Mouse (Mus musculus) T-helper 17 cell (primary cell): ENCODE results near the gene Vps45.

Source experiments
- in situ Hi-C, 2 experiments: fragments of 300-600 bp; cut with MboI, MseI; formaldehyde crosslinking; loops; 1 replicate in 1 of 2; 2 replicates in 1 of 2; pipeline ENCODE4 v1.15.1; 2025; ENCODE audit warnings: high pct_unique_total_duplicates in 2 of 2

Vps45 gene

DNA sequence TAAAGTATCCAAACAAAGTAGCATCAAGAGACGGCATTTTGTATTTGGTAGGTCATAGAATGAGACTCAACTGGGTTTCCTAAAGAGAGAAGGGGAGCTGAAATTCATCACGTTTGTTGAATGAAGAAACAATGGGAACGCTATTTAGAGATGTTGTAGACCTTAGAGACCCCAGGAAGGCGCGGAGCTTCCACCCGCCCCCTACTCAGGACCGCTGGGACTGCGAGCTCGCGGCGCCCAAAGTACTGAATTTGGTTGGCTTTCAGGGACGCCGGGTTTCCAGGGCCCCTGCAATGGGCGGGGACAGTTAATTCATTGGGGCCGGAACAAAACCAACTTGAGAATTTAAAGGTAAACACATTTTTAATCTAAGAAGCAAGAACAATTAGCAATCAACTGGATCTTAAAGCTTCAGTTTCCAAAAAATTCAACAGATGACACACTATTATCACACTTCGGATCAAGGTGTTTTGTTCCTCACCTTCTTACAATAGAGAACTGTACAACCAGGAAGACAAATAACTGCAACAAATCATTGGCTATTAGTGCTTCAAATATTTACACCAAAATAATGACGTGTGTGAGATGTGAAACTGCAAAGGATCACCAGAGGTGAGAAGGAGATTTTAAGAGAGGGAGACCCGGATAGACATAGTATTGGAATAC lies at the start of gene Vps45:
TSS of gene Vps45 (minus strand) at position 236 of the 666 bp plus-strand sequence.
- in situ Hi-C loops = loop anchor here in 1 of 2 experiments (5.0 kb wide), 1 partner anchor 191 kb away; no protein-coding TSS in a partner anchor

DNA sequence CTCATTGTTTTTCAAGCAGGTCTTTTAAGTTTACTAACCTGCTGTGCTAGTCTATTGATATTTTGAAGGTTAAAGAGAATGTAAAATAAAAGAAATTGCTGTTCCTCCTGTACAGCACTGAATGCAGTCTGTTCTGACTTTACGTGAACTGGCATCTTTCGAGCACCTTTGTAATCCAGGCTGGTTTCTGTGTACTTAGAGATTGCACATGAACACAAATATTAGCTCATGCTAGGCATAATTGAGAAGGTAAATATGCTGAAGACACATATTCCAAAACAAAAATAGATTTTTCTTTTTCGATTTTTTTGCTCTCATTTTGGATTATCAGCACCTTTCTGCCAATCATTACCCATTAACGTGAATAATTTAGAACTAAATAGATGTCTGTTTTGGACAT lies 47.9 kb upstream of the Vps45 start:
- in situ Hi-C loops = no loop called here

DNA sequence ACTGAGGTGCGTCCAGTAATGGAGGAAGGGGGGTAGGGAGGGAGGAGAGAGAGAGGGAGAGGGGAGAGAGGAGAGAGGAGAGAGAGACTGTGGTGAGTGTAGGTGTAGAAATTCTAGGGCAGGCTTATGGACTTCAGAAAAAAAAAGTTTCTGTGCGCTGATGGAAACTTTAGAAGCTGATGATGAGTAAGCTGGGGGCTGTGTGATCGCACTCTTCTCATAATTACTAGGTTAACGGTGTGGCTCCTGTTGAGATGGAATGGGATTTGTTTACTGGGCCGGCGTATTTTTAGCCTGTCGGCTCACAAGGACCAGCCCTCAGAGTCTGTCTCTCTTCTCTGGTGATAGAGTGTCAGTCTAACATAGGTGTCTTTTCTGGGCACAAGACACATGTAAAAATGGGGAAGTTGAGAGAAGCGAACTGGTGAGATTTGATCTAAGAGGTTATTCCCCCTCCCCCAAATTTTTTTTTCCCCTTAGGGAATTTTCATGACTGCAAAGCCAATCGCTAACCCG lies 47.0 kb upstream of the Vps45 start:
- in situ Hi-C loops = no loop called here

DNA sequence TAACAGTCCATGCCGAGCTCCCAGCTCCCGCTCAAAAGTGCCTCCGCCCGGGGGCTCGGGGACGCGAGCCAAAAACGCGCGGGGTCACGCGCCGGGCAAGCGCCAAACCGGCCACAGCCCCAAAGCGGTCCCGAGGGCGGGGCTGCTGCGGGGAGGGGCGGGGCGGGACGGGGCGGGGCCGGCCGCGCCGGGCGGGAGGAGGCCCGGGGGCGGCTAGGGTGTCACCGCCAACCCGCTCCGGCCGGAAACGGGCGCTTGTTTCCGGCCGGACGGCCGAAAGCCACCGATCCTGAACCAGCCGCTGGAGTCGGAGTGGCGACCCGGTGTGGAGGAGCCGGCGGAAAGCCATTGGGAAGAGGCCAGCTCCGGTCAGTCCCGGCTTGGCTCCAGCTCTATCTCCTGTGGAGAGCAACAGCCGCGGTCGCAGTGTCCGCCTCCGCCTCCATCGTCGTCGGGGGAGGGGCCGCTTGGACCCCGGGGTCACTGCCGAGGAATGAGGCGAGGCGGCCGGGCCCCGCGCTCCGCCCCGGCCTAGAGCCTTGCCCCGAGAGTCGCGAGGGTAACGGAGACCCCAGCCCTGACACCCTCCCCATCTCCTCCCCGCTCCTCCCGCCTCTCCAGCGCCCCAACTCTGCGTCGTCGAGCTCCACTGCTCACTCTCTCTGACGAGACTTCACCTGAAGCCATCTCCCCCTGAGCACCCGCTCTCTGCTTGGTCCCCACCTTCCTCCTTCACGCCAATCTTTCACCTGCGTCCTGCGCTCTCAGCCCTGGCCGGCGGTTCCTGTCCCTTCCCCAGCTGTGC lies 46.2 kb upstream of the Vps45 start, which contains the start of gene Otud7b:
TSS of gene Otud7b (plus strand) at position 267 of the 805 bp plus-strand sequence.
- in situ Hi-C loops = no loop called here

DNA sequence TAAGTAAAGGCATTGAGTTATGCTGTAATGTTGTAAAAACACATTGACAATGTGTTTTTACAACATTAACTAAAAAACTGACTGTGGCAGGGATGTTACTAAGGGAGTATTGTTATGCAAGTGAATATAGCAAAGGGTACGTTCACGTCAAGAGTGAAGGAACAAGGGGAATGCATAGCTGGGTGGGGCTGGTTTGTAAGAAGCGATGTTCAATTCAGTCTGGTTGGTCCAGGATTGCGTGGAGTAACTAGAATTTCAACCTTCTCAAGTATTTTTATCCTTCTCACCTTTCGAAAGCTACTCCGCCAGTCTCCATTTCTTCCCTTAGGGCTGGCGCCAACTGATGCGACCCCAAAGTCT lies 45.6 kb upstream of the Vps45 start:
- in situ Hi-C loops = no loop called here

DNA sequence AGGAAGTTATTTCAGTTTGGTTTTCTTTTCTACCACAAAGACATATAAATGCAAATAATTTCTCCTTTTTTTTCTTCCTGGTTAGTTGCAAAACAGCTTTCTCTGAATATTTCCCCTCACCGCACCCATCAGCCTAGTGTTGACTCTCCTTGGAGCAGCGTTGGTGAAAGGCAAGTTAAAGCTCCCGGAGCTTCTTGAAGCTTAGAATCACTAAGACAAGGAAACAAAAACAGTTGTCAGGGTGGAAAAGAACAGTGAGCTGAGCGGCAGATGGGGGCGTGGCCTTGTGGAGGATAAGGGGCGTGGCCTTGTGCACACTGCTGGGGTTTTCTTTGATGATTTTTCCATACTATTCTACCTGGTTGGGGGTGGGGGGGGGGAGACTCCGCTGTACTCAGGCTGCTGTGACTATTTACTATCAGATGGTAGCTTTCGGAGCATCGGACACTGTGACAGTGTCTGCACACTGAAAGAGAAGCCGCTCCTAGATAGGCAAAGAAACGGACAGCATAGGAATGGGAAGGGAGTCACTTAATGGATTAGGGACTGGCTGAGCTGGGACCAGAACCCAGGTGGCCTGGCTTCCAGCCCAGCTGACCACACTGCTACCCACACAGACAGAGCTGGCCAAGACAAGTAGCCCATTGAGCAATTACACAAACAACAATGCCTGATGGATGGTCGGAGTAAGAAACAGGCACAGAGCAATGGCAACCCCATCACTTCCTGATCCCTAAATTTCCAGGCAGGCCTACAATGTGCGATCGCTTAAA lies 44.0 kb upstream of the Vps45 start:
- in situ Hi-C loops = no loop called here

DNA sequence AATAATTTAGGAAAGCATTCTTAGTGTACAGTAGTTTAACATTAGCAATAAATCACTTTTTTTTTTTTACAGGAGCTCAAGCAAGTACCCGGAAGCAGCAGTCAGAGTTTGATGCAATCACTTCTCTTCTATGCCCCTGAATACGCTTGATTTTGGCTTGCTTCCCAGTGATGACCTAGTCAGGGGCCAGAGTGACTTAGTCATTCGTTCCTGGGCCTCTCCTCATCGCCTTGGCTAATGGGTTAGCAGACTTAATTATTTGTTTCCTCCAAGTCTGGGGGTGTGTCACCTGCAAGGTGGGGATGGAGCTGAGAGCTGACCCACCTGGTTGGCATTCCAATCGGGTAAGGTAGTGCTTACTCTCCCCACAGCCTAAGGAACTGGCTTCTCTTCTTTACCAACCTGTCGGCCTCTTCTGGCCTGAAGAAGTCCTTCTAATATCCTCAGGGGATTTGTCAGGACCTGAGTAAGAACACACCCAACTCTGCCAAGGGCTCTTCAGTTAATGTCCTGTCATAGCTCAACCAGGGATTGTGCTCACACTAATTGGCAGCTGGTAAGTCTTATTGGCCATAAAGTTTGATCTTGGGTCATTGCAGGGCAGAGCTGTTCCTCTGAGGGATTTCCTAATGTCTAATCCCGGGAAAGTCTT lies 40.5 kb upstream of the Vps45 start:
- in situ Hi-C loops = no loop called here

DNA sequence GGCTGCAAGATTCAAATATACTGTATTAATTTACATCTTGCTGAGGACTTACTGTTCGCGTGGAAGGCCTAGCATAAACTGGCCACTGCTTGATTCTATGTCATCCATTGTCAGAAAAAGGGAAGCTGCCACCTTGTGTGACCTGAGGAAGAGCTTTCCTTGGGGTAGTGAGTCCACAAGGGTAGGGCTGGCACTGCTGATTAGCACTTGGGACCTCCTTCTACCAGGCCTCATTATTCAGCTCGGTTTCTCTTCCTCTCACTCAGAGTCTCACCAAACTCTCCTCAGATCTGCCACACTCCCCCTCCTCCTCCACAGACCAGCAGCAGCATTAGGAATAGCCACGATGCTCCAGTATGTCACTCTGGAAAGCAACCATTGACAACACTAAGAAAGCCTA lies 39.9 kb upstream of the Vps45 start:
- in situ Hi-C loops = no loop called here

DNA sequence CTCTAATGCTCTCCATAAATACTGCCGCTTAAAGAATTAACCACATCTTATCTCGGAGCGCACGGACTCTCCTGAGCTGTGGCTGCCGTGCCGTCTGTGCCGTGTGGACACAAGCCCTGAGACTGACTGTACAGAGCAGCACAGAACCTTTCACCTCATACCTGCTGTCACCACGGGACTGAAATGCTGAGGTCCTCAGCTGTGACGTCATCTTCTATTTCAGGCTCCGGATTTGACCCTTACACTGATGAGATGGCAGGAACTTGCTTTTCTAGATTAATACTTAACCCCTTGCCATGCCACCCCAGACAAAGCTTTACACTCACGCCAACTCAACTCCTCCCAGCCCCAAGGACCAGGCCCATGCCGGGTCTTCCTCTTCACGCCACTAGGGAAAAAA lies 35.9 kb upstream of the Vps45 start:
- in situ Hi-C loops = no loop called here

DNA sequence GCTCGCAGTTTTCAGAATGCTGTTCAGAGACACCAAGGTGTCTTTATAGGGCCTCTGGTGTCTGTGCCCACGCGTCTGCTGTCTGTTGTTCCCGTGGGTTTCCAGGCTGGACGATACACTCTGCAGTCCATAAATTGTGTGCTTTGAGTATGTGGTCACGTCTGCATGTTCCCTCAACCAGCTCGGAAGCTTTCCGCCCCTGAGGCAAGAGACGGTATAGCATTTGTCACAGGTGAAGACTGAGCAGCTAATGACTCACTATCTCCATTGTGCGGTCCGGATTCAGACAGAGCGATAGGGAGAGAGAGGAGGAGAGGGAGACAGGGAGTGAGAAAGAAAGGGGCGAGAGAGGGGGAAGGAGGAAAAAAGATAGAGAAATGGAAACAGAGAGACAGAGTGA lies 35.2 kb upstream of the Vps45 start:
- in situ Hi-C loops = no loop called here

DNA sequence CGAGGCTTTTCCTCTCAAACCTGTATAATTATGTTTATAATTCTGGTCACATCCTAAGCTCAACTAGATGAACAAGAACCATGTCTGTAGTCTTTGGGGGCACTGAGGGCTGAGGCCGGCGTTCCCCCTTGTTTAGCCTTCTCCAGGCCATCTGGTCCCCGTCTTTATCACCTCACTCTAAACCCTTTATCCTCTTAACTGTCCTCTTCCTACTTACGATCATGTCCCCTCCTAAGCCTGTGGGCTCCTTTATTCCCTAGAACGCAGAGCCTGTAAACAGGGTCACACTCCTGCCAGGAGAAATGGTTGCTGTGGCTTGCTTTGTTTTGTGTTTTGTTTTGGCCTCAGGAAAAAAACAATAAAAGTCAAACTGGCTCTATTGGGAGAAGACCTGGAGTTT lies 33.7 kb upstream of the Vps45 start:
- in situ Hi-C loops = no loop called here

DNA sequence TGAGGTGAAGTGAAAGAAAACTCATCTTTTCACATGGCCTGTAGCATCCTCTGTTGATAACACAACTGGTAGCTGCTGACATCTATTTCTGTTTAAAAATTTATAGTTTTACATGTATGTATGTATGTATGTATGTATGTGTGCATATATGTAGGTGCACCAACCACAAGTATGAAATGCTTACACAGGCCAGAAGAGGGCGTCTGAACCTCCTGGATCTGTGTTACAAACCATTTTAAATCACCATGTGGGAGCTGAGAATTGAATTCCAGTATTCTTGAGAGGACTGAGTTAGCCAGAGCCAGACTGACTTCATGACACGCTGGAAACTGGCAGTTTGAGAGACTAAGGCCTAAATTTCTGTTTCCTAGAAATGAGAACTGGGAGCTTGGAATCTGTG lies 32.9 kb upstream of the Vps45 start:
- in situ Hi-C loops = no loop called here

DNA sequence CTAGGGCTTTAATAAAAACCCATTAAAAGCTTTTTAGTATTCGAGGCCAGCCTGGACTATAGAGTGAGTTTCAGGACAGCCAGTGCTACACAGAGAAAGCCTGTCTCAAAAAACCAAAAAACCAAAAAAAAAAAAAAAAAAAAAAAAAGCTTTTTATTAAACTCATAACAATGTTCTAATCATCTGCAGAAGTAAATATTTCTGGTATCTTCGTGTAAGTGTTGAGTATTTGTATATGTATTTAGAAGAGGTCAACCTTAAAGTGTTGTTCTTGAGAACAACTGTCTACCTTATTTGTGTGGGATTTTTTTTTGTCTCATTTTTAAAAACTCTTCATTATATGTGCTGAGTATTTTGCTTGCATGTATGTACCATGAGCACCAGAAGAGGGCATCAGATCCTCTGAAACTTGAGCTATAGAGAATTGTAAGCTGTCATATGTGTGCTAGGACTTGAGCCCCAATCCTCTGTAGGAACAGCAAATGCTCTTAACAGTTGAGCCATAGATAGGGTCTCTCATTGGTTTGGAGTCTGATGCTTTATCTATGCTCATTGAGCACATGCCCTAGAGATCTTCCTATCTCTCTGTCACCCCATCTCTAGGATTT lies 31.7 kb upstream of the Vps45 start:
- in situ Hi-C loops = loop anchor here (5.0 kb wide), 2 partner anchors 57 to 62 kb away; no protein-coding TSS in a partner anchor

DNA sequence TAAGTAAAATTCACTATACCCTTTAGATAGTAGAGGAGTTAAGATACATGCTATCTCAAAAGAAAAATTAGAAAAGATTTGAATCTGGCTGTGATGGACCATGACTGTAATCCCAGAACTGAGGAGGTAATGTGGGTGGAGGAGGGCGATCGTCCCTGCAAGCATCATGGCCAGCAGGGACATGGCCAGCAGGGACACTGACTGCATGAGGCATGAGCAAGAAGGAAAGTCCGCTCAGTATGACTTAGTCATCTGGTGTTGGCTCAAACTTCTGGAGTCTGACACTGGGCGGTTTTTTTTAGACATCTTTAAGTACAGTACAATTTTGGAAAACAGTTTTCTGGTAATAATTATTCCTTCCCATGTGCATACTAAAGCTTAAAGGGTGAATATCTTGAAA lies 29.5 kb upstream of the Vps45 start:
- in situ Hi-C loops = loop anchor here (5.0 kb wide), 2 partner anchors 60 to 64 kb away; no protein-coding TSS in a partner anchor

DNA sequence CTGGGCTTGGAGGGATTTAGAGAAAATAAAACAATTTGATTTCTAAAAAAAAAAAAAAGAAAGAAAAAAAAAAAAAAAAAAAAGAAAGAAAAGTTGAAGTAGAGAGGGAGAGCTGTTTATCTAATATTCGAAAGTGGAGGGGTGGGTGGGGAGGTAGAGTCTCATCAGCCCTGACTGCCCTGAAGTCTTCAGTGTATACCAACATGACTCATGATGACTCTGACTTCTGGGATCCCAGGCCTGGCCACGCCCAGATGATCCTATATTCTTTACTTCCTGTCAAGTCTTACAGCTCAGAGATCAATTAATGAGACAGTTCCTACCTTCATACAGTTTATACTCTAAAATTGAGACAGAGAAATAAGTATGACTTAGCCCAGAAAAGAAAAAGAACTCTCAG lies 29.0 kb upstream of the Vps45 start:
- in situ Hi-C loops = loop anchor here (5.0 kb wide), 2 partner anchors 60 to 65 kb away; no protein-coding TSS in a partner anchor

DNA sequence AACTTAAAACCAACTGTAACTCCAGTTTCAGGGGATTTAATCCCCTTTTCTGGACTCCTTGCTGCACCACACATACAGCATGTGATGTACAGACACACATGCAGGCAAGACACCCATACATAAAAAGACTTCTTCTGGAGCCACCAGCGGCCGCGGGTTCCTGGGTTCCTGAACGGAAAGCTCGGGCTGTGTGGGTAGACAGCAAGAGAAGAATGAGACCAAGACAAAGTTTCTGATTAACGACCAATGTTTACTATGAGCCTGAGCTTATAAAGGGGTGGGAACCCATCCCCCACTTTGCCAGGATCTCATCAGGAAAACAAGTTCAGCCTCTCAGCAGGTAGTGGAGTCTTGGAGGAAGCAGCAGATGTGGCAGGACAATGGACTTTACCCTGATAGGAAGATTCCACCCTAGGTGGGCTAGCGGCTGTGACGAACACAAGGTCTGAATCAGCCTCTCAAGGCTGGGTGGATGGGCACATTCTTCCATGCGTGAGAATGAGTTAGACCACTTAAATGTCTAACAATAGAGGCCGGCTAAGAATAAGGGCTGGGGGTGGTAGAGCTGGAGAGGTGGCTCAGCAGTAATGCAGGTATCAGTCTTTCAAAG lies 26.0 kb upstream of the Vps45 start:
- in situ Hi-C loops = no loop called here

DNA sequence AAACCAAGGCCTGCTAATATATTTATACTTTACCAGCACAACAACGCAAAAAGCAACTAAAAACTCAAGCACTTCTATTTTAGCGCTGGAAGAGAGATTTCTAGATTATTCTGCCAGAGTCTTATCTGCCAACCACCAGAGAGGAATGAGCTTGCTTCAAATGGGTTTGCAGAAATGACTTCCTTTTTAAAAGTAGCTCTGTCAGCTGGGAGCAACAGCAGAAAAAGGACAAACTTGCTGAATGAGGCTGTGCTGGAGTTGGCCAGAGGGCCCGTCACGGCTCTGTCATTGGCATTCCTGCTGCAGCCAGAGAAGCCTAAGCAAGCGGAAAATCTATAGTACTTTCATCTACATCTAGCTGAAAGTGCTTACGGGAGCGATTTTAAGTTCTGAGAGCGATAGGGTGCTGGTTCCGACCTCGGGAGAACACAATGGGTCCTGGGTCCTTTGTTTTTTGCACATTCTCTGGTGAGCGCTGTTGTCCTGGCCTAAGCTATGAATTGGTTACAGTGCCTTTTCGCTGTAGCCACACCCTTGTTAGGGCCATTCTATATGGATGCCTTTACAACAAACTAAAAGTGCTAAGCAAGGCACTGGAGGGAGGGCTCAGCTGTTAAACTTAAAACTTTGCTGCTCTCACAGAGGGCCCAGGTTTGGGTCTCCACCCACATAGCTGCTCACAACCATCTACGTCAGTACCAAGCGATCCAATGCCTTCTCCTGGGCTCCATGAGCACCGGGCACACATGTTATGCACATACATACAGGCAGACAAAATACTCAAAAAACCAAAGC lies 24.6 kb upstream of the Vps45 start:
- in situ Hi-C loops = no loop called here

DNA sequence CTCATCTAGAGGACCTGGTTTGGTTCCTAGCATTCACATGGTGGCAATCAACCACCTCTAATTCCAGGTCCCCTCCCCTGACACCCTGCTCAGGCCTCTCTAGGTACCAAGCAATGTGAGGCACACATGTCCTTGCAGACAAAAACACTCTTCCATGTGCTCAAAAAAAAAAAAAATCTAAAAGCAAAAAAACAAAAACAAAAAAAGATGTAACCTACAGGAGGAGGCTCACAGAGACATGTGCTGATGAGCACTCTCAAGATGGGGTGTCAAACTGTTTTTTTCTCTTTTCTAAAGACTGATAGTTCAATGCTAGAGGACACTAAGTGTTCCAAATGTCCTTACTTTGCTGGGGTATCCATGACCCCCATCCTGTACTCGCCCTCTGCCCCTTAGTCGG lies 23.8 kb upstream of the Vps45 start:
- in situ Hi-C loops = no loop called here

DNA sequence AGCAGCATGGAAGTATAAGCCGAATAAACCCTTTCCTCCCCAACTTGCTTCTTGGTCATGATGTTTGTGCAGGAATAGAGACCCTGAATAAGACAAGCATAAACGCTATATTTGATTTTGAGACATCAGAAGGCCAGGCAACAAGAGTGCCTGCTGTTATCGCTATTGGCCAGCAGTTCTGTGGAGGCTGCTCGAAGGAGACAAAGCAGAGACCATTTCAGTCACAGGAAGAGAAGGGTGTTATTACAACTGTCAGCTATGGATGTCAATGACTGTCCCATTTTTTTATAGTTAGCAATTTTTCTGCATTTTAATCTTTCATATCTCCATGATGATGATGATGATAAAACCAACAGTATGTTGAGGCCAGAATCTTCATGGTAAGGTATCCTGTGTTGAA lies 23.4 kb upstream of the Vps45 start:
- in situ Hi-C loops = no loop called here

DNA sequence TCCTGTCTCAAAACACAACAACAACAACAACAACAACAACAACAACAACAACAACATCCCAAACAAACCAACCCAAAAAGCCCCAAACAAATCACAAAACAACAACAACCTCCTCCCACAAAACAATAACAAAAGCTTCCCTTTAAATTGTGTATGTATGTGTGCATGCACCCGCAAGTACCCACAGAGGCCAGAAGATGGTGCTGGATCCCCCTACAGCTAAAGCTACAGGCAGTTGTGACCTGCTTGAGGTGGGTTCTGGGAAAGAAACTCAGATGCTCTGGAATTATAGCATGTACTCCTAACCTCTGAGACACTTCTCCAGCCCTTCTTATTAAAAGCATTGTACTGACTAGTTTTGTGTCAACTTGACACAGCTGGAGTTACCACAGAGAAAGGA lies 22.7 kb upstream of the Vps45 start:
- in situ Hi-C loops = no loop called here
